Mouse (Mus musculus) thymus, adult 2 months (tissue): ENCODE measurements at regions not wholly inside any gene's neighbourhood (a gene's known extent, or its start where the extent isn't known, plus 50 kb on each side); places are given as distances from the start of the nearest gene placed in this dataset.

ENCODE experiments used
- CTCF ChIP-seq: fragments of 200-500 bp; IDR thresholded peaks from 2 replicates; pipeline ENCODE4 v1.5.1; 2012; ENCODE audit warnings: mild to moderate bottlenecking, control low read depth, low read length, moderate library complexity, borderline replicate concordance; ENCODE audit not compliant: control insufficient read depth, poor library complexity, insufficient read depth; ENCODE audit errors: extremely low read depth
- POLR2A ChIP-seq: fragments of 200-500 bp; IDR thresholded peaks from 2 replicates; pipeline ENCODE4 v1.6.1; 2012; ENCODE audit warnings: mild to moderate bottlenecking, low read length, control low read depth, moderate library complexity; ENCODE audit not compliant: control insufficient read depth, poor library complexity, insufficient read depth; ENCODE audit errors: extremely low read depth

GRCm38 (mm10) chr13:47335996-47336684, 213.7 kb downstream of the Rnf144b start:
- no peak for TF ChIP-seq POLR2A
- no peak for TF ChIP-seq CTCF
